Mouse (Mus musculus): ENCODE measurements at regions not wholly inside any gene's neighbourhood (a gene's known extent, or its start where the extent isn't known, plus 50 kb on each side); places are given as distances from the start of the nearest gene placed in this dataset.
"Not testable (repeated sequence)": the region's sequence is repeated elsewhere in the genome, so short reads cannot be mapped to it uniquely, and the experiment has no call there.

GRCm38 (mm10) chr11:29628476-29628875 lies 64.3 kb upstream of the Rtn4 start:
- no peak for ATAC-seq (ENCODE audit: low FRiP score)
- WGBS: 44% methylated on average over 2 of the region's 2 CpGs

GRCm38 (mm10) chr11:29632486-29632885 lies 60.3 kb upstream of the Rtn4 start:
- H3K9ac ChIP-seq: no peak overlapping the region
- WGBS: 69% methylated on average over 1 of the region's 1 CpGs
- H3K27me3 ChIP-seq: no peaks in the 10 kb centered on the region
- peaks cover 7% of the 10 kb centered on the region for H3K4me1 ChIP-seq (replicated peaks)
- H3K27ac ChIP-seq: no peak overlapping the region
- no peaks in the 10 kb centered on the region for H3K9me3 ChIP-seq
- ATAC-seq (ENCODE audit: low FRiP score): no peak
- no peak overlapping the region for H3K4me3 ChIP-seq
- H3K4me2 ChIP-seq: no peak overlapping the region
- no peaks in the 10 kb centered on the region for H3K36me3 ChIP-seq

More at GRCm38 (mm10) chr11:29628476-29628875, 64.3 kb upstream of the Rtn4 start:
- H3K27me3 ChIP-seq: no peaks in the 10 kb centered on the region
- no peak overlapping the region for H3K4me2 ChIP-seq
- no peak overlapping the region for H3K27ac ChIP-seq
- H3K4me1 ChIP-seq (replicated peaks): no peaks in the 10 kb centered on the region
- H3K9ac ChIP-seq: no peak overlapping the region
- H3K36me3 ChIP-seq: no peaks in the 10 kb centered on the region
- no peaks in the 10 kb centered on the region for H3K9me3 ChIP-seq
- H3K4me3 ChIP-seq: no peak overlapping the region

- not testable (repeated sequence) for H3K4me1 ChIP-seq (replicated peaks); H3K9ac ChIP-seq; H3K27me3 ChIP-seq; H3K4me3 ChIP-seq; ATAC-seq (ENCODE audit: low FRiP score); H3K27ac ChIP-seq; H3K4me2 ChIP-seq; H3K36me3 ChIP-seq; H3K9me3 ChIP-seq
- 82% methylated on average over 1 of the region's 1 CpGs for WGBS
Observed at GRCm38 (mm10) chr11:29633288-29633687, 59.5 kb upstream of the Rtn4 start.

- no peak overlapping the region for H3K4me2 ChIP-seq
- H3K36me3 ChIP-seq: no peaks in the 10 kb centered on the region
- H3K4me3 ChIP-seq: no peak overlapping the region
- H3K27me3 ChIP-seq: no peaks in the 10 kb centered on the region
- ATAC-seq (ENCODE audit: low FRiP score): no peak
- H3K9me3 ChIP-seq: no peaks in the 10 kb centered on the region
- WGBS: 31% methylated on average over 6 of the region's 6 CpGs
- peaks cover 16% of the 10 kb centered on the region for H3K4me1 ChIP-seq (replicated peaks)
- no peak overlapping the region for H3K9ac ChIP-seq
- no peak overlapping the region for H3K27ac ChIP-seq
Observed at GRCm38 (mm10) chr11:29636759-29637200, 56.0 kb upstream of the Rtn4 start.

- Histone ChIP-seq H3K4me1 (replicated peaks) (peaks cover 16% of the 10 kb centered on the region), H3K36me3 (no peaks in the 10 kb centered on the region), H3K4me2 (no peak overlapping the region), H3K27me3 (no peaks in the 10 kb centered on the region), H3K4me3 (no peak overlapping the region), H3K9me3 (no peaks in the 10 kb centered on the region), H3K27ac (no peak overlapping the region), H3K9ac (no peak overlapping the region)
- 0 out of 2 replicates have a peak, but pooled peaks have one; percentile 63 for ATAC-seq (ENCODE audit: low FRiP score)
- 77% methylated on average over 8 of the region's 8 CpGs for WGBS
Observed at GRCm38 (mm10) chr11:29638093-29638669, 54.6 kb upstream of the Rtn4 start.

- Histone ChIP-seq H3K4me3 (no peak overlapping the region), H3K4me2 (no peak overlapping the region), H3K27me3 (no peaks in the 10 kb centered on the region), H3K36me3 (no peaks in the 10 kb centered on the region), H3K27ac (no peak overlapping the region), H3K9ac (no peak overlapping the region), H3K9me3 (no peaks in the 10 kb centered on the region), H3K4me1 (replicated peaks) (peaks cover 16% of the 10 kb centered on the region)
- ATAC-seq (ENCODE audit: low FRiP score): no peak
- WGBS: 45% methylated on average over 2 of the region's 2 CpGs
Observed at GRCm38 (mm10) chr11:29638861-29639260, 53.9 kb upstream of the Rtn4 start.

Measured in hindbrain, embryonic 13.5 days (tissue).